Mouse (Mus musculus): ENCODE data around the gene Rbms3.
A peak's percentile ranks its signal among the peaks of the same experiment; 100 is the strongest.

Gene Rbms3

DNA sequence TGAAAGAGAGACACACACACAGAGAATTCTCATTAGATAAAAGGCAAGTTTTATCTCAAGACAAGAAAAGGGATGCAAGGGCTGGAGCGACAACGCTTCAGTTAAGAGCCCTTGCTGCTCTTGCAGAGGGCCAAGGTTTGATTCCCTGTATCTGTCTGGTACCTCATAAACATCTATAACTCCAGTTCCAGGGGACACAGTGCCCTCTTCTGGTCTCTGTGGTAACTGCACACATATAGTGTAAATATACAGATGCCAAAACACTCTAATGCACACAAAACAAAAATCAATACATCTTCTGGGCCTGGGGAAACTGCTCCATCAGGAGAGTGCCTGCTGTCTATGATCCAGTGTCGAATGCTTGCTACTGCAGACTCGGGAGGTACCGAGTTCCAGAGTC is 145.3 kb downstream of the Rbms3 start:
- DNase-seq (ENCODE audit: low spot score): peak; percentile 2

DNA sequence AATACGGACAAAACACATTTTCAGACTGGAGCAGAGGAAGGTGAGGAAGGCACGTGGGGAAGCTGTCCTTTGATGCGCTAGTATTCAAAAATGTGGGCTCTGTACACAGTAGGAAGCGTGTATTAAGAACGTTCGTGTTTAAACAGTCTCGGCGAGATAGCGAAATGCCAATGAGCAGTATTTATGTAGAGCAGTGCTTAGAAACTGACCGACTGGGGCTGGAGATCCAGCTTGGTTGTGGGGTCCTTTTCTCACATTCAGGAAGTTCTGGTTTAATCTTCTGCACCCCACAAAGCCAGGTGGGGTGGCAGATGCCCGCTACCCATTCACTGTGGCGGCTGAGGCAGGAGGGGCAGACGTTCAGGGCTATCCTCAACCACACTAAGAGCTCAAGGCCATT is 153.0 kb downstream of the Rbms3 start:
- no peak for DNase-seq (ENCODE audit: low spot score)

DNA sequence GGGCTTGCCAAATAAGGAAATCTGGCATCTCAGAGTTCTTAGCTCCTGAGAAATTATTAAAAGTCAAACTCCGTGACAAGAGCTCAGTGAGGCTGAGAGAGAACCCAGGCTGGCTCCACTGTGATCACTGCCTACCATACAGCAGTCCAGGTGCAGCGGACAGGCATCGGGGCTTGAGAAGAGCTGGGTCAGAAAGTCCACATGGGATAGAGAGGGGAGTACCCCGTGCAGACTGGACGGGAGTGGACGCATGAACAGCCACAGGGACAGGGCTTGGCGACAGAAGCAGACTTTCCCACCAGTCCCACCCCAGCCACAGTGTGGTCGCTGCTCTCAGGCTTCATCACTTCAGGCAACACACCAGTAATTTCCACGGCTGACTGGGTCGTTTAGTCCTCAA is 176.9 kb downstream of the Rbms3 start:
- DNase-seq (ENCODE audit: low spot score): no peak

DNA sequence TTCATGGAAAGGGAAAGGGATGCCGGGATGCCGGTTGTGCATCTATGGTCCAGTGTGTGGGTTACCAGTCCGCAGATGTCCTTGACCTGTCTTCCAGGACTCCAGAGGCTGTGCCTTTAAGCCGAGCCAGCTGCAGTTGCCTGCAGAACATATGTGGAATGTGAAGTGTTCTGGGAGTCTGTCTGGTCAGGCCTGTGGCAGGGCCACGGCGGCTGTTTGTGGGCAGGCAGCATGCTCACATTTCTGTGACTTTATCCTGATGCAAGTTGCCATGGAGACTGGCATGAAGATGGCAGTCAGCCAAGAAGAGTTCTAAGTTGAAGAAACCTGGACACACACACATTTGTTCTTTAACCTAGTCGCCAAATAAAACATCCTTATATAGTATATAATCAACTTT is 187.1 kb downstream of the Rbms3 start:
- no peak for DNase-seq (ENCODE audit: low spot score)

DNA sequence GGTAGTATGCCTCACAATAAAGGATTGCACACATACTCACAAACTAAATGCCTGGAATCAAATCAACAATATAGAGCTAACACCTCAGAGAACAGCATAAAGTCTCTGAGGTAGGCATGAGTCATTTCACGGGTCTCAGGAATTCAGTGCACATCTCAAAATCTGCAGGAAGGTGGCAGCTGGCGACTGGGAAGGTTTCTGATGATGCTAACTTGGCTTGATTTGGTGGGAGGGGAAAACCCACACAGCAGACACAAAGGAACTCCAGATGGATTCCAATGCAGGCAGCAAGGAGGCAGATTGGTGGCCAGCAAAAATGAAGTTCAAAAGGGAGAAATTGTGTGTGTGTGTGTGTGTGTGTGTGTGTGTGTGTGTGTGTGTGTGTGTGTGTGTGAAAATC is 193.9 kb downstream of the Rbms3 start:
- DNase-seq (ENCODE audit: low spot score): no peak

DNA sequence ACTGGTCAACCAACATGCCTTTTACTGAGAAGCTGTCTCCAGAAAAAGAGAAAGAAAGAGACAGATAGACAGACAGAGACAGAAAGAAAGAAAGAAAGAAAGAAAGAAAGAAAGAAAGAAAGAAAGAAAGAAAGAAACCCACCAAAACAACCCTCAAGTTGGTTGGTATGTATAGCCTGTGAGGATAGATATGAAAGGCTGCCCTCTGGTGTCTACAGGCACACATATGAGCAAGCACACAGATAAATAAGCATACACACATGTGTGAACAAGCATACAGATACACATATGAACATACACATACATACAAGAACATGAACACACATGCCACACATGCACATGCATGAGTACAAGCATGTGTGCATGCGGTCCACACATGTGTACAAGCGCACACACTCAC is 199.0 kb downstream of the Rbms3 start:
- DNase-seq (ENCODE audit: low spot score): no peak

DNA sequence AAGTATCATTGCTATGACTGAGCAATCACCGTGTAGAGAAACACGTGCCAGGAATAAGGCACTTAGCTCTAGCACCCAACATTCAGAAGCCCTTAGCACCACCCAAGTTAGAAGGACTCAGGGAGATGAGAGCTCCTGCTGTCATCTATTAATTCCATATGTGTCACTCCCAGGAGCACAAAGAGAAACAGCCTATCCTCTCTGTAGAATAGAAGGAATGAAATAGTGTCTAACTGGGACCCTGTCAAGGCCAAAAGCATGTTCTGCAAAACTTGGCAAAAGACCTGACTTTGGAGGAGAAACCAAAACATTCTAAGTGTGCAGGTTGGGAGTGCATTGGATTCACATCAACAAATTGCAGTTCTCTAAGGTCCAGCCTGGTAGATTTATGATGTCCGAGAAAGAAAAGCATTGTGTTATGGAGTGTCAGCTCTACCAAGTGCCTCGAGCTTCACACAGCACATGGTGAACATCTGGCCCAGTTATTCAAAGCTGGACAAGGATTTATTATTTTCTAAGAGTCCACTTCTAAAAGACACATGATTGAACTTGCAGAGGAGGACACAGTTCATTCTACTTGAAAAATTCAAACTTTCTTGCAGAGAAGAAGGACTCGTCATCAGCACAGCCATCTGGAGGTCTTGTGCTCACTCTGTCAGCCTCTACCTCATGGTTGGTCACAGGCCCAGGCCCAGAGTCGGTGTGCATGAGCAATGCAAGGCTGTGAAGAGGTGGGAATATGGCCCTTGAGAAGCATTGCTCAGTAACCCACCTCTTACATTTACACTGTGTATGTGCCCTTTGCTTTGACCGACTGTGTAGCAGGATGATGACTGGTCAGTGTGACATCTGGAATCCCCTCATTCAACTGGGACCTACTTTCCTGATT is 200.3 kb downstream of the Rbms3 start:
- no peak for DNase-seq (ENCODE audit: low spot score)

DNA sequence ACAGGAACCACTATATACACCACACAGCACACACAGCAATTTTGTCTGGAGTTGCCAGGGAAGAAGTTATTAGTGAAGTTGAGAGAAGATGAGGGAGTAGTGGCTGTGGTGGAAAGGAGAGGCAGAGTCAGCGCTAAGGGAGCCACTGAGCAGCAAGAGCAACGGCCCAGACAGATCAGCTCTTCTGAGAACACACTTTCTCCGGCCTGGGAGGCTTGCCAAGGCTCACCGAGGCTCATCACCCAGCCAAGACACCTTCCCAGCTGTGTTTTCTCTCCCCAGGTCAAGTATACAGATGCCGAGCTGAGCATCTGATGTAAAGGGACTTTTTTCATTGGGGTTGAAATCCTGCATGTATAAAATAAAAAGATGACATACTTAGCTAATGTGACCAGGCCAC is 206.5 kb downstream of the Rbms3 start:
- no peak for DNase-seq (ENCODE audit: low spot score)

DNA sequence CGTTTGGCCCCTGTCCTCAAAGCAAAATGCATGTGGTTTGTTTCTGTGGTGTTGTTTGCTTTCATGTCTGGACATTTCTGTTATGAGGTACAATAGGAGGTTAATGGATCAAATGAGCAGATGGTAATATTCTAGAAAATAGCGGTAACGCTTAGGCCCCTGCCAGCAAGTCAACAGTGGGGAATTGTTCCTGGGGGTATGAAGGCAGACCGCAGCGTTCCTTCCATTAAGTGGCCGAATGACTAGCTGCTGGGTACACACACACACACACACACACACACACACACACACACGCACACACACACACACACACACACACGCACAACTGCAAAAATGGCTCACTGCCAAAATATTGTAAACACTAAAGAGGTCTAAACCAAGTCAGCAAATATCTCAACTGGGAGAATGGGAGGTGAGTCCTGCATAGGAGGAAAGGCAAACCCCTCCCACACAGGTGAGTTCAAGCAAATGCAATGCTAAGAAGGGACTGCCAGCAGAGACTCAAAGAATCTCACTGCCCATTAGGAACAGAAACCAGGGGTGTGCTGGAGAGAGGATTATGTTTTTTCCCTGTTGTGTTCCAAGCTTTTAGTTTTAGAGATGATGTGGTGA is 209.7 kb downstream of the Rbms3 start:
- no peak for DNase-seq (ENCODE audit: low spot score)

DNA sequence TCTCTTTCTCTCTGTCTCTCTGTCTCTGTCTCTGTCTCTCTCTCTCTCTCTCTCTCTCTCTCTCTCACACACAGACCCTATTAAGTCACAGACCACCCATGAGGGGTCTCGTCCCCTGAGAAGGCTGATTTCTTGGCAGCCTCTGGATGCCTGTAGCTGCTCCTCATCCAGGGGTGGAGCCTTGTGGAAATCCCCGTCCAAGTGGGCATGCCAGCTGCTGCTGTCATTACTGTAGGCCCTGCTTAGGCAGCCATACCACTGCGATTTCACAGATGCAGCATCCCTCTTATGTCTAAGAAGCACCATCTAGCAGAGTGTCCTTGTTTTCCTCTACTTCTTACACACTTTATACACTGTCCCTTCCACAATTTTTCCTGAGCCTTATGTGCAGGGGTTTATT is 216.5 kb downstream of the Rbms3 start:
- no peak for DNase-seq (ENCODE audit: low spot score)

DNA sequence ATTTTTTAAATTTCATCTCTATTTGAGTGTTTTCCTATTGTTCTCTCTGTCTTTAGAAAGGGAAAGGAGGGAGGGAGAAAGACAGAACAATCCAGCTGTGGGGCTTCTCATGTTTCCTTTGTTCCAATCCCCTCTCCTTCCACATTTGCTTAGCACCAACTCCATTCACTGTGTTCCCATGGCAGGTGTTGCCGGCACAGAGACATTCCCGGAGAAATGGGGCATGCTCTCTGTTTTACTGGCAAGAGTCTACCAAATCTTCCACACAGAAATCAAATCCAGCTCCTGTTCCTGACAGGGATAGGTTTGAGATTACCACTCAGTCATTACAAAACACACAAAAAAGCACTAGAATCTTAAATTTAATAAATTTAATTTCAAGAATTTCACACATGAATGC is 217.1 kb downstream of the Rbms3 start:
- DNase-seq (ENCODE audit: low spot score): no peak

DNA sequence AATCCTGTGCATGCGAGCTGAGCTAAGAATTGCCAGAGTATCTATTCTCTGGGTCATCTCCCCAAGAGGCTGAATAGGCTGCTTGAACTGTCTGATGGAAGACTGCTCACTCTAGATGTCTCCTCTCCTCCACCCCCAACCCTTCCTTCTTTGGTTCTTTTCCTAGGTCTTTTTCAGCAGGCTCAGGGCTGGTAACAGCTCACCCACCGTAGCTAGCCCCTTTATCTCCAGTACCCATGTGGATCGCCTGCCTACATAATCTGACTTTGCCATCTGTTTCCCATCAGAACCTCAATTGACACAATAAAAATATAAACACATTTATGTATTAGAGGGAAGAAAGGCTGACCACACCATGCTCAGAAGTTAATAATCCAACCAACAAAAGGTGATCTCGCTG is 225.1 kb downstream of the Rbms3 start:
- no peak for DNase-seq (ENCODE audit: low spot score)

DNA sequence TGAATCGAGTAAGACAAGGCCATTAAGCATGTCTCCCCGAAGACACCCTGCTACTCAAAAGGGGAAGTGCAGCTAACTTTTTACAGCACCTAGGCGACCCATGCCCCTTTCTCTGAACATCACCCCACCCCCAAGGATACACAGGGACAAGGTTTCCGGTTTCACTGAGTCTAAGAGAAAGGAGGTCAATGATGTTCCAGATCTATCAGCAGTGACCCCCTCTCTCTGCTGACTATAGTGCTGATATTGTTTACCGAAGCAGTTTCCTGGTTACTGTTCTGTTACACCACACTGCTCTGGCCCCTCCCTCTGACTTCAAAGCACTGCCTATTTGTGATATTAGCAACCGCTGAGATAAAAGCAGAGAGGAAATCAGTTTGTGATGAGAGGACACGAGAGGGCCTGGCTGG is 229.4 kb downstream of the Rbms3 start:
- no peak for DNase-seq (ENCODE audit: low spot score)

DNA sequence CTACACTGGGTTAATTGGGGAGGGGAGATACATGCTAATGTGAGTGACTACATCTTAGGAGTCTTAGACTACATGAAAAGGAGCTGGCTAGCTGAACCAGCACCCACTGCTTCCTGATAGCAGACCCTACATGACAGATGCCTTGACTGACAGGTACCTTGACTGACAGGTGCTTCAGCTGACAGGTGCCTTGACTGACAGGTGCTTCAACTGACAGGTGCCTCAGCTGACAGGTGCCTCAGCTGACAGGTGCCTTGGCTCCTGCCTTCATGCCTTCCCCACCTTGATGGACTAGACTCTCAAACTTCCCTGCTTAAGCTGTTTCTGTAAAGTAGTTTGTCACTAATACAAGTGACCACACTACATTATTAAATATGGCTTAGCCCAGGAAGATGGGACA is 232.6 kb downstream of the Rbms3 start:
- no peak for DNase-seq (ENCODE audit: low spot score)

DNA sequence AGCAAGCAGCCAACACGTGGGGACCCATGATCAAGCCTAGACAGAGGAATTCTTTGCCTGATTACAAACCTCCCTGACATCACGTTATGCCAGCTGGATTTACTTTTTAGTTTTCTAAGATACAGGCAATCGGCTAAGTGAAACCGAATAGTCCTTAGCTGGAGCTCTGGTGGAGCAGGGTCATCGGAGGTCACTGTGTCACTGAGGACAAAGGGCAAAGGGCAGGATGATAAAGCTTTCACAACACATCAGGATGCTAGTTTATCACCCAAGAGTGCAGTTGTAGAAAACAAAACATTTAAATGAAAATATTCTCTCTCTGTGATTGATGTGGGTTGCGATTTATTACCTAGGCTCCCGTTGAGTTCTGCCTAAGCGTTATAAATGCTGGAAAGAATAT is 233.1 kb downstream of the Rbms3 start:
- DNase-seq (ENCODE audit: low spot score): no peak

DNA sequence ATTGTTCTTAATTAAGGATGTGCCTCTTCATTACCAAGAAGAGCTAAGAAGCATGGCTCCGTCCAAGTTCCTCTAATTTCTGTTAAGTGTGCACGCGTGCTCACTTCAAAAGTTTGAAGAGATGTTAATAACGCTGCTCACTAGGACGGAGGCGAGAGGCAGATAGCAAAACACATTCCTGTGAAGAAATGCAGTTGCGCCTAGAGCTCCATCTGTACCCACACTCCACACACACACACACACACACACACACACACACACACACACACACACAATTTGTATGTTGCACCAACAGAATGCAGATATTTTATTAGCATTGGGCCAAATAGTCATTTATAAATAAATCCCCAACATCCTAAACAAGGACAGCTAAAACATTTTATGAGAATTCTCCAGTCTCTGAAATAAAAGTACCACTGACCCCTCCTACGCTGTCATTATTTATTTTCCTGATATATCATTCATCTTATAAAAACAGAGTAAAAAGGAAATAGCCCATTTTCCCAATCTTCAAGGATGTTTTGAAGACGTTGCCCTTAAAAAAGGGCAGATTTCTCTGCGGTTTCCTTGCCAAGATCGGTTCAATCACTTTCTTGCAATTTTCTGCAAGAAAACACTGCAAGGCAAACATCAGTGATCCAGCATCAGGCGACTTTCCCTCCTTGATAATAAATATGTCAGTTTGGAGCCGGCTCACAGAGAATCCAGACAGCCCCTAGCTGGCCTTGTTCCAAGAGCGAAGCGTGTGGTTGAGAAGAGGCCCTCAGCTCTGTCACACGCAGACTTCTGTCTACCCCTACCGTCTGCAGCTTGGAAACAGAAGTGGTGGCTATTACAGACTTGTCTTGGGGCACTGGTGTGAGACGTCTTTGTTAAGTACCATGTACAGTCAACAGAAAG is 235.8 kb downstream of the Rbms3 start:
- DNase-seq (ENCODE audit: low spot score): no peak

DNA sequence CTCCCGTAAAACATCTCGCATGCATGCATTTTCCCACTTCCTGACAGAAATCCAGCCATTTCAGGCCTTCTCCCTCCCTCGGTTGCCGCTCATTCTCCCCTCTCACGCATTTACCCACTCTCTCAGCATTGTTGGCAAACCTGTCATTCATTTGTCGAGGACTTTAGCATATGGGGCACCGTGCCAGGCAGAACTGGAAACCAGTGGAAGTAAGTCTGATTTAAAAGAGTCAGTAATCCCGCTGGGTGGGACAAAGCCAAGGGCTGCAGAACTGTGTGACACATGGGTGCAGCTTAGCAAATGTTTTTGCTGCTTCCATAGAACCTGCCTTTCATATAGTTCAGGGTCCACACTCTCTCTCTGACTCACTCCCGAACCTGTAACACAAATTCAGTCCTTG is 241.7 kb downstream of the Rbms3 start:
- no peak for DNase-seq (ENCODE audit: low spot score)

DNA sequence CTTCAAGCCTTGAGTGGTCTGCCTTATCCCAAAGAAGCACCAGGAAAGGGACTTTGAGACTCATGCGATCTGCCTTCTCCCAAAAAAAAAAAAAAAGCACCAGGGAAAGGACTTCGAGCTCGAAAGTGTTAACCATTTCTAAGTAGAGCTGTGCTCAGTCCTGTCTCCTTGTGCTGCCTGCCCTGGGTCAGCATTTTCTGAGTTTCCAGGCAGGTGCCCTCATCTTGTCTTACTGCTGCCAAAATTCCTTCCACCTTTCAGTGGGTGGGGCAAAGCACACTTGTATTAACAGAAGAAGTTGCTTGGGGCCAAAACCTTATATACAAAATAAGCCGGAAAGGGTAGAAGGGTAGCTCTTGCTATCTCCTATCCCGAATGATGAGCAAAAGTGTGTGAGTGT is 248.8 kb downstream of the Rbms3 start:
- DNase-seq (ENCODE audit: low spot score): no peak

DNA sequence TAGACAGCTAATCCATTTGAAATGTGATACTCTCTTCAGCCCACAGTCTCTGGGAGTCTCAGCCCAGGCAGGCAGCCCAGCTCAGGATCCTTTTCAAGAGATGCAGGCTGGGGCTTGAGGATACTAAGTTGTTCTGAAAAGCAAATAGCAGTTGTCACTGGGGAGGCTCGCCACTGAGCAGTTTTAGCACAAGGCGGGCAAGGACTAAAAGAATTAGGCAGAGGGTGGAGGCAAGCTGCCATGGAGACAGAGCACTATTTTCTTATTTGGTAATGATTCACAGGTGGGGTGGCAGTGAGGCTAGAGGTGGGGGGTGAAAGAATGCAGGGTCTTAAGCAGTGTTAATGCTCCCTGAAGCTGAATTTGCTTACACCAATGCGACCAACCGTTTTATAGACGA is 249.6 kb downstream of the Rbms3 start:
- DNase-seq (ENCODE audit: low spot score): no peak

DNA sequence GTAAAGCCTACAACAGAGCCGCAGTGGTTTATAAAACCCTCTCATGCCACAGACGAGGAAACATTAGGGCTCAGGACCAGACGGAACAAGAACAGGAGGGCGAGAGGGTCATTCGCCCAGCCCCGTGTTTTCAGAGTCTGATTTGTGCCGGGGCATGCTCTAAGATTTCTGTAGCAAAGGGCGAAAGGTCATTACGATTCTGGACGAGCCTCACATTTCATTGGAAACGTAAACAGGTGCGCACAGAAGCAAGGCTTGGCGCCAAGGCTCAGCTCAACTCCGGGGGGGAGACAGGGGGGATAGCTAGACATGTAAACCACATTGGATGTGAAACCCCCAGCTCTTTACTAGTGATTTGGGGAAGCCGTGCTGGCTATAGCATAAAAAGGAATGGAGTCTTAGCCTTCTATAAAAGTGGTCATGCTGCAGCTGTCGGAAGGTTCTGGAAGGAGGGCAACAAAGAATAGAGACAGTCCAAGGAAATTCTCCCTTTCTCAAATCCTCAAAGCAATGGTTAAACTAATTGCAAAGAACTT is 250.2 kb downstream of the Rbms3 start:
- DNase-seq (ENCODE audit: low spot score): no peak

DNA sequence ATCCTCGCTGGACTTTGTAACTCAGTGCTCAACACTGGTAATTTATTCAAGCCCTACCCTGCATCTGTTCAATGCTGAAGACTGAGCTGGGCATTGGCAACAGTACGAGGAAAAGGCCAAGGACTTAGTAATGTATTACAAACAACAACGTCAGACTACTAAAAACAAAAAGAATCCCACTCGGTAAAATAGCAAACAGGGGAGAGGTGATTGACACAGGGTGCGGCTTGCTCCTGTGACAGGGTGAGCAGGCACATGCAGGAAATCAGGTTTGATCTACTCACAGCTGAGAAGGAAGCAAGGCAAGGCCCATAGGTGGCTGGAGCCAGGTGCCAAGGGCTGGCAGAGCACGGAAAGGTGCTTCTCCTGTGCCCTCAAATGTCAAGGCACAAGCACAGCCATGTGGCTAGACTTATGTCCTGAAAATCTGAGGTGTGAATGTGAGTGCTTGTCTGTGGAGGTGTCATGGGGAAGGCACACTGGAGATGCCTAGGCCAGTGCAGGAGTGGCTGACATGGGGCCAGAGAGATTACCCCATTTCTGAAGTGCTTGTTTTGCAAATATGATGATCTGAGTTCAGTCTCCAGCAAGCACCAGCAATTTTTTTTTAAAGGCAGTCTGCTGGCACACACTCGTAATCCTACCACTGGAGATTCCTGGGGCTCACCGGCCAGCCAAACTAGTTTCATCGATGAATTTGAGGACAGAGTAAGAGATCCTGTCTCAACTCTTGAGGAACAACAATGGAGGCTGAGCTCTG is 251.4 kb downstream of the Rbms3 start:
- no peak for DNase-seq (ENCODE audit: low spot score)

DNA sequence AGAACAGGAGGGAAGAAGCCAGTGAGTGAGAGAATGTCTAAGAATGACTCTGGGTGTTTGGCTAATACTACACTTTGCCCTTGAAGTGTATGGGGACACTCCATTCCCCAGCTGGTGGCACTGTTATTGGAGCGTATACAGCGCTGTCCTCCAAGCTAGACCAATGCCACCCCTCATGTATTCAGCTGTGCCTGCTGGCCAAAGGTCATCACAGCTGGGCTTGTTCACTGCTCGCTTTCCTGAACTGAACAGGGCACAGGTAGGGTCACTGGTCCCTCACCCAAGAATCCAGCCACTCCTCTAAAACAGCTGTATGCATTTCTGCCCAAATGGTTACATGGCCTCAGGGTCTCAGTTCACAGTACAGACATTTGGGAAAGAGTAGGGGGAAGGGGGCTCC is 253.9 kb downstream of the Rbms3 start:
- no peak for DNase-seq (ENCODE audit: low spot score)
